7 mouse cellular contexts compared by ENCODE assay signal in genomic region chr13:55444937-55445315, GRCm38 (mm10). TPM values are rescaled to one million over a fixed set of nuclear protein-coding genes. Genes with fewer than 3 reads are reported as not detected.
DNase-seq lines count a peak whose midpoint lies in the region; ATAC-seq lines count a peak whose summit lies in the region.

Gene Grk6 (plus strand): TSS chr13:55445072.

- DNase-seq in adrenal gland, adult 2 months, result peak; percentile 100
- peak; percentile 97 for DNase-seq in embryo, embryonic 11.5 days (ENCODE audit: low read depth, low spot score)
- peak; percentile 99 for DNase-seq in gastrocnemius, postnatal 36 days
- DNase-seq in left cerebral cortex, postnatal 25 days (ENCODE audit: low spot score in 2 of 2), result peak; percentile 99 to 100
- peak; percentile 99 for DNase-seq in midbrain, embryonic 10.5 days (ENCODE audit: low spot score)
- peak; percentile 98 for DNase-seq in right cerebral cortex, postnatal 4 days

- no peaks in the 10 kb centered on the region for H3K27me3 ChIP-seq in intestine, embryonic 15.5 days (replicated peaks)
- H3K27me3 ChIP-seq in midbrain, embryonic 10.5 days (ENCODE audit: low read depth, poor library complexity, severe bottlenecking), result no peaks in the 10 kb centered on the region

- no peaks in the 10 kb centered on the region for H3K9me3 ChIP-seq in intestine, embryonic 15.5 days
- no peaks in the 10 kb centered on the region for H3K9me3 ChIP-seq in midbrain, embryonic 10.5 days (replicated peaks)

- peak within 1 kb of the TSS; percentile 81 for H3K4me3 ChIP-seq in intestine, embryonic 15.5 days (replicated peaks)
- H3K4me3 ChIP-seq in midbrain, embryonic 10.5 days, result peak within 1 kb of the TSS; percentile 93

- peak; percentile 96 for ATAC-seq in intestine, embryonic 15.5 days

- H3K4me1 ChIP-seq in intestine, embryonic 15.5 days (replicated peaks), result peaks cover 28% of the 10 kb centered on the region
- H3K4me1 ChIP-seq in midbrain, embryonic 10.5 days, result peaks cover 37% of the 10 kb centered on the region

- under 1% methylated on average over 34 of the region's 35 CpGs for WGBS in intestine, embryonic 15.5 days
- under 1% methylated on average over 35 of the region's 35 CpGs for WGBS in midbrain, embryonic 10.5 days

- peak within 1 kb of the TSS; percentile 99 for H3K27ac ChIP-seq in intestine, embryonic 15.5 days
- peak within 1 kb of the TSS; percentile 98 for H3K27ac ChIP-seq in midbrain, embryonic 10.5 days (replicated peaks)

- peak within 1 kb of the TSS; percentile 84 for H3K4me2 ChIP-seq in intestine, embryonic 15.5 days (replicated peaks)

- H3K36me3 ChIP-seq in intestine, embryonic 15.5 days, result peaks cover 1% of the 10 kb centered on the region; the same call in 1 of the 2 replicates
- H3K36me3 ChIP-seq in midbrain, embryonic 10.5 days, result peaks cover 19% of the 10 kb centered on the region

- intact Hi-C loops in gastrocnemius, postnatal 36 days (cut with DNase I), result no loop called here
- intact Hi-C loops in left cerebral cortex, postnatal 25 days (cut with DNase I), result loop anchor here (2.0 kb wide), 1 partner anchor 20 kb away; the partner anchor contains the start of gene Prr7

- H3K9ac ChIP-seq in intestine, embryonic 15.5 days, result peak within 1 kb of the TSS; percentile 95

RNA-seq across cellular contexts. Expression of gene Grk6, which starts in this region (rescaled TPM):
- total RNA-seq in adrenal gland, adult 2 months (2021), result 10 to 100 TPM; 28.4 to 36.5 TPM
- 48.5 and 70.5 TPM in 2 replicates for polyA plus RNA-seq in adrenal gland, adult 2 months (2012; rRNA removed)
- total RNA-seq in gastrocnemius, postnatal 36 days (2021), result 10 to 100 TPM in 1 of 2 experiments, 1 to 10 TPM in 1; 9.1 to 10.8 TPM
- polyA plus RNA-seq in intestine, embryonic 15.5 days (2015; fragmentation: Nextera tagmentation; extraction: Ambion mirVana), result 38.3 and 38.7 TPM in 2 replicates
- total RNA-seq in left cerebral cortex, postnatal 25 days (2021), result 10 to 100 TPM; 64.0 to 68.0 TPM
- 41.8 and 51.4 TPM in 2 replicates for polyA plus RNA-seq in midbrain, embryonic 10.5 days (2016; fragmentation: Nextera tagmentation; extraction: Ambion mirVana)

Comparison
In these comparisons a context has a peak if more than half of its experiments do, and no peak if none do; other contexts are left out.
1. Peak in every context shown above with its lines: DNase-seq, ATAC-seq, H3K4me3 ChIP-seq and H3K27ac ChIP-seq.